Mouse (Mus musculus) midbrain, embryonic 10.5 days (tissue): ENCODE measurements at regions not wholly inside any gene's neighbourhood (a gene's known extent, or its start where the extent isn't known, plus 50 kb on each side); places are given as distances from the start of the nearest gene placed in this dataset.

Experiments
- DNase-seq: peaks from one replicate; pipeline ENCODE4 v3.0.0-alpha.2; 2017; ENCODE audit warnings: low spot score
- H3K27ac ChIP-seq: fragments of 300-500 bp; sonication (generic); replicated peaks from 2 replicates; pipeline ENCODE4 v1.5.1; 2016; ENCODE audit warnings: mild to moderate bottlenecking
- H3K27me3 ChIP-seq: fragments of 300-500 bp; sonication (generic); 2 replicates; pipeline ENCODE4 v1.6.1; 2016; ENCODE audit warnings: low read depth, mild to moderate bottlenecking; ENCODE audit not compliant: poor library complexity, severe bottlenecking
- H3K36me3 ChIP-seq: fragments of 300-500 bp; sonication (generic); 2 replicates; pipeline ENCODE4 v1.6.1; 2016; ENCODE audit warnings: mild to moderate bottlenecking, moderate library complexity
- H3K4me1 ChIP-seq: fragments of 300-500 bp; sonication (generic); 2 replicates; pipeline ENCODE4 v1.6.1; 2016
- H3K4me3 ChIP-seq: fragments of 300-500 bp; sonication (generic); 2 replicates; pipeline ENCODE4 v1.5.1; 2016; ENCODE audit warnings: mild to moderate bottlenecking, moderate library complexity
- H3K9me3 ChIP-seq: fragments of 300-500 bp; sonication (generic); replicated peaks from 2 replicates; pipeline ENCODE4 v1.6.1; 2016; ENCODE audit warnings: mild to moderate bottlenecking
- WGBS: fragments of 180-500 bp; shearing (Covaris S2); methylation state at CpG from one replicate; pipeline ENCODE4 v1.1.7; 2016; 5-methylcytosine and 5-hydroxymethylcytosine counted together

DNA sequence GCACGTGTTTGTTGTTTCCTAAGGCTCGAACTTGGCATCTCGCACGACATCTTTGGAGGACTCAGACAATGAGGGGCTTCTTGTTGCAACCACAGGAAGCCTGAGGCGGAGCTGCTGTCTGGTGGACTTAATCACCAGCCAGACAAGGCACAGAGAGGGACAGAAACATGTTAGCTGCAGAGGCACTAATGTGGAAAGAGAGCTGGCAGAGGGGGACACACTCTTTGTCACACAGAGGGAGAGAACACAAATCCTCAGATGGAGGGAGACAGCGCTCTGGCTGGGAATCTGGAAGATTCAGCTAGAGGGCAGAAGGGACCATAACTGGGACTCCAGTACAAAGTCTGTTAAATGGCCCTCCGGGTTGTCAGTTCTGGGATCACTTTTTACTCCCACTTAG, 114.9 kb downstream of the Ppp4r2 start:
- Histone ChIP-seq H3K27me3 (no peaks in the 10 kb centered on the region), H3K4me3 (no peak overlapping the region), H3K9me3 (no peaks in the 10 kb centered on the region), H3K27ac (no peak overlapping the region), H3K36me3 (no peaks in the 10 kb centered on the region), H3K4me1 (peaks cover 15% of the 10 kb centered on the region)
- WGBS: 76% methylated on average over 7 of the region's 7 CpGs
- DNase-seq: no peak

DNA sequence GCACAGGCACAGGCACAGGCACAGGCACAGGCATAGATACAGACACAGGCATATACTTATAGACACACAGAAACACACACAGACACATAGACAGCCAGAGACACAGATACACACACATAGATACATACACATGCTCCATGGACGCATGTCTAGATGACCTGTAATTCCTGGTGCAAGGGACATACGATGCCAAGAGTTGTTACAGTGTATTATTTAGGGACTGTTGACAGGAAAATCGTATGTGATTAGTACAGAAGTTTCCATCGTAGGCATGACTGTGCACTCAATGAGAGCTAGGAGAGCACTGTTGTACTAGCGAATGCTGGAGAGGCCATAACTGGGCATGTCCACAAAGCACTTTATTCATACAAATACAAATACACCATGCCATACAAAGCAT, 118.2 kb downstream of the Ppp4r2 start:
- WGBS: 92% methylated on average over 5 of the region's 5 CpGs
- no peak overlapping the region for H3K4me3 ChIP-seq
- H3K27me3 ChIP-seq: no peaks in the 10 kb centered on the region
- H3K9me3 ChIP-seq: no peaks in the 10 kb centered on the region
- H3K27ac ChIP-seq: no peak overlapping the region
- no peak for DNase-seq
- peaks cover 15% of the 10 kb centered on the region for H3K4me1 ChIP-seq
- H3K36me3 ChIP-seq: no peaks in the 10 kb centered on the region

DNA sequence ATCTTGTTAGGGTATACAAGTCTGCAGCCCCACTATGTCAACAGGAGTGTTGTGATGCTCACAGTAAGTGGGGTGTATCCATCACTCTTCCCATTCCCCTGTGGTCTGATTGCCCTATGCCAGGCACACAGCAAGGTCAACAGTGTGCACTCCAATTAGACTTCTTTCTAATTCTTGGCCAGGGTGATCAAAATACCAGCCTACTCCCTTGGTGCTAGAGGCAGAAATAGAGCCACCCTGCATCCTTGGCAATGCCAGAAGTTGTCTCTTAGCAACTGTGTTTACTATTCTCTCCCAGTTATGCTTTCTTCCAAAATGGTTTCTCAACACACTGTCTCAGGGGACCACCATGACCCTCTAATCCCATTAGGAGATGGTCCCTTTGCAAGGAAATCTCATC, 119.0 kb downstream of the Ppp4r2 start:
- H3K36me3 ChIP-seq: no peaks in the 10 kb centered on the region
- no peak for DNase-seq
- peaks cover 15% of the 10 kb centered on the region for H3K4me1 ChIP-seq
- no peak overlapping the region for H3K27ac ChIP-seq
- no peak overlapping the region for H3K4me3 ChIP-seq
- no peaks in the 10 kb centered on the region for H3K9me3 ChIP-seq
- no peaks in the 10 kb centered on the region for H3K27me3 ChIP-seq

GRCm38 (mm10) chr6:100954563-100954962, 121.1 kb downstream of the Ppp4r2 start:
- Histone ChIP-seq H3K27me3 (no peaks in the 10 kb centered on the region), H3K4me1 (peaks cover 8% of the 10 kb centered on the region), H3K27ac (no peak overlapping the region), H3K36me3 (no peaks in the 10 kb centered on the region), H3K4me3 (no peak overlapping the region), H3K9me3 (no peaks in the 10 kb centered on the region)
- 86% methylated on average over 10 of the region's 10 CpGs for WGBS
- no peak for DNase-seq

DNA sequence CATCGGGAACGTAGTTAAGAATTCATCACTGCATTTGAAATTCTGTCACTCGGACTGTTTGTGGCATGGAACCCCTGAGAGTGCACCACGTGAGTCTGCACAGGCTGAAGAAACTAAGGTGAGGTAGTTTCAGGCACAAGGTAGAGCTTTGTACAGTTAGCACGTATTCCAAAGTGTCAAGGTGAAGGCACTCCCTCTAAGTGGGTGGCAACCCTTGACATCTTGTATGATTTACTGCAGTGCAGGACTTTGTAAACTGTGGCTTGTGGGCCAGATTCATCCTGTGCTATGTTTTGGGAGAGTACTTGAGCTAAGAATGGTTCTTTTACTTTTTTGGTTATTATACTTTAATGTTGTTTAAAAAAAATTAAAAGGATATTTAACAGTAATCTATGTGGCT, 133.1 kb downstream of the Ppp4r2 start:
- H3K36me3 ChIP-seq: no peaks in the 10 kb centered on the region
- H3K27ac ChIP-seq: no peak overlapping the region

GRCm38 (mm10) chr6:100968080-100968856, 134.8 kb downstream of the Ppp4r2 start:
- Histone ChIP-seq H3K4me1 (peaks cover 11% of the 10 kb centered on the region), H3K9me3 (no peaks in the 10 kb centered on the region), H3K36me3 (no peaks in the 10 kb centered on the region), H3K4me3 (no peak overlapping the region), H3K27me3 (no peaks in the 10 kb centered on the region), H3K27ac (no peak overlapping the region)
- 89% methylated on average over 12 of the region's 12 CpGs for WGBS
- DNase-seq: no peak

More for the DNA sequence above, 133.1 kb downstream of the Ppp4r2 start:
- 87% methylated on average over 5 of the region's 5 CpGs for WGBS
- H3K4me3 ChIP-seq: no peak overlapping the region
- H3K27me3 ChIP-seq: no peaks in the 10 kb centered on the region
- no peaks in the 10 kb centered on the region for H3K9me3 ChIP-seq
- peaks cover 6% of the 10 kb centered on the region; the same call in 1 of the 2 replicates for H3K4me1 ChIP-seq
- no peak for DNase-seq

- WGBS: 67% methylated on average over 1 of the region's 1 CpGs
- Histone ChIP-seq H3K27ac (no peak overlapping the region), H3K36me3 (no peaks in the 10 kb centered on the region), H3K4me1 (peaks cover 17% of the 10 kb centered on the region), H3K9me3 (no peaks in the 10 kb centered on the region), H3K4me3 (no peak overlapping the region), H3K27me3 (no peaks in the 10 kb centered on the region)
- no peak for DNase-seq
These were observed 135.5 kb downstream of the Ppp4r2 start for GRCm38 (mm10) chr6:100968960-100969359.

GRCm38 (mm10) chr6:100970810-100971447, 137.5 kb downstream of the Ppp4r2 start:
- Histone ChIP-seq H3K27ac (no peak overlapping the region), H3K27me3 (no peaks in the 10 kb centered on the region), H3K36me3 (no peaks in the 10 kb centered on the region), H3K9me3 (no peaks in the 10 kb centered on the region), H3K4me3 (no peak overlapping the region), H3K4me1 (peaks cover 24% of the 10 kb centered on the region)
- DNase-seq: no peak
- WGBS: 78% methylated on average over 8 of the region's 8 CpGs

GRCm38 (mm10) chr6:100971462-100971955, 138.1 kb downstream of the Ppp4r2 start:
- Histone ChIP-seq H3K4me1 (peaks cover 30% of the 10 kb centered on the region), H3K27ac (no peak overlapping the region), H3K4me3 (no peak overlapping the region), H3K27me3 (no peaks in the 10 kb centered on the region), H3K36me3 (no peaks in the 10 kb centered on the region), H3K9me3 (no peaks in the 10 kb centered on the region)
- 72% methylated on average over 6 of the region's 6 CpGs for WGBS
- no peak for DNase-seq

GRCm38 (mm10) chr6:100973366-100974090, 140.1 kb downstream of the Ppp4r2 start:
- Histone ChIP-seq H3K4me1 (peaks cover 46% of the 10 kb centered on the region), H3K27ac (no peak overlapping the region), H3K36me3 (no peaks in the 10 kb centered on the region), H3K4me3 (no peak overlapping the region), H3K9me3 (no peaks in the 10 kb centered on the region), H3K27me3 (no peaks in the 10 kb centered on the region)
- no peak for DNase-seq
- 72% methylated on average over 9 of the region's 9 CpGs for WGBS

- Histone ChIP-seq H3K9me3 (no peaks in the 10 kb centered on the region), H3K4me1 (peaks cover 57% of the 10 kb centered on the region), H3K4me3 (no peak overlapping the region), H3K36me3 (no peaks in the 10 kb centered on the region), H3K27me3 (no peaks in the 10 kb centered on the region), H3K27ac (no peak overlapping the region)
- WGBS: 92% methylated on average over 5 of the region's 5 CpGs
- no peak for DNase-seq
These were observed 141.3 kb downstream of the Ppp4r2 start for GRCm38 (mm10) chr6:100974716-100975115.

GRCm38 (mm10) chr6:100975835-100976234, 142.4 kb downstream of the Ppp4r2 start:
- DNase-seq: peak; percentile 25
- Histone ChIP-seq H3K27ac (no peak overlapping the region), H3K27me3 (no peaks in the 10 kb centered on the region), H3K4me1 (peaks cover 54% of the 10 kb centered on the region), H3K9me3 (no peaks in the 10 kb centered on the region), H3K4me3 (no peak overlapping the region), H3K36me3 (no peaks in the 10 kb centered on the region)
- WGBS: 70% methylated on average over 6 of the region's 6 CpGs
